Mouse (Mus musculus): ENCODE results near the gene Dpp3. TPM values are rescaled to one million over a fixed set of nuclear protein-coding genes. Genes with fewer than 3 reads are reported as not detected.

The Dpp3 gene
- polyA plus RNA-seq, 1 experiment: 68.2 TPM

DNA sequence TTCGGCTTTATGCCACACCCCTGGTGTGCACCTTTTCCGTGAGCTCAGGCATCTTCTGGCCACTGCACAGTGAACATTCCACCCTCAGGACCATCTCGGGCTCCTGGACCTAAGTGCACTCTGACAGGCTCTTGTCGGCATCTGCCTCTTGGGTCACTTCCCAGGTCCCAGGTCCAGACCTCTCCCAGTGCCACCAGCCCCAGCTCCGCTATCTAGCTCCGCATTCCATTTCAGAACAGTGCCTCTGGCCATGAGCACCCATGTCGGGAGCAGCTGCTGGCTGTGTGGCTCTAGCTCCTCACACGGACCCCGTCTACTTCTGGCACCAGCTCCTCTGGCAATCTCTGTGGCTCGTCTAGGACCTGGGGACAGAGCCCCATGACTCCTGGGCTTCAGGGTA is 38.3 kb downstream of the Dpp3 start:
- H3K79me3 ChIP-seq (ENCODE audit: low read depth): no peaks in the 10 kb centered on the region
- H3K79me2 ChIP-seq (ENCODE audit: control insufficient read depth, insufficient read depth): no peaks in the 10 kb centered on the region
- H3ac ChIP-seq (ENCODE audit: control insufficient read depth, insufficient read length, low read depth): no peak overlapping the region
- H3K27me3 ChIP-seq (ENCODE audit: control insufficient read depth, insufficient read depth, insufficient read length): no peaks in the 10 kb centered on the region
- H3K36me3 ChIP-seq (ENCODE audit: control insufficient read depth, insufficient read depth): no peaks in the 10 kb centered on the region
- H3K4me3 ChIP-seq (ENCODE audit: insufficient read depth, poor library complexity, severe bottlenecking): no peak overlapping the region
- TF ChIP-seq FOSL1 (IDR thresholded peaks at IDR 0.05; ENCODE audit: insufficient read depth, low read length, poor library complexity, severe bottlenecking): no peak
- no peak for TF ChIP-seq USF1 (IDR thresholded peaks at IDR 0.05; ENCODE audit: low read depth)
- TF ChIP-seq MYOD1 (IDR thresholded peaks at IDR 0.05; ENCODE audit: control insufficient read depth, insufficient read length, low read depth): no peak
- no peak for TF ChIP-seq MYOG (IDR thresholded peaks at IDR 0.05; ENCODE audit: control insufficient read depth, extremely low read depth, insufficient read length)
- TF ChIP-seq CEBPB (IDR thresholded peaks at IDR 0.05; ENCODE audit: low read depth): no peak
- no peak for TF ChIP-seq CTCF (IDR thresholded peaks at IDR 0.05; ENCODE audit: control insufficient read depth, insufficient read depth, insufficient read length)
- no peak for TF ChIP-seq MAX (IDR thresholded peaks at IDR 0.05)

DNA sequence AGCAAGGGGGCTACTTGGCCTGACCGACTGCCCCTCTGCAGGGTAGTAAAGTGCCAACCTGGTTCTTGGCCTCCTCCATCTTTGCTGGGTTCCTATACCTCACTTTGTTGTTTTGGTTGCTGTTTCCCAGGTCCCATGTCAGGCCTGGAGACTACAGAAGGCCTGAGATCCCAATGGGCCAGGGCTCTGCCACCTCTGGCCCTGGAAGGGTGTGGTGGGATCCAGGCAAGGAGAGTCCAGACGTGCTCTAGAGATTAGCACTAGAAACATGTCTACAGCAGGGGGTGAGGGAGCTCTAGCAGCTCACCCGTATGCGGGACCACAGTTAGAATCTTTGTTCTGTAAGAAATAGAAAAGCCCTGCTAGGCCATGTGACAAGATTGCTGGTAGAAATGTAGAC is 44.1 kb downstream of the Dpp3 start:
- Histone ChIP-seq H3K79me2 (ENCODE audit: control insufficient read depth, insufficient read depth) (peaks cover 8% of the 10 kb centered on the region), H3ac (ENCODE audit: control insufficient read depth, insufficient read length, low read depth) (no peak overlapping the region), H3K79me3 (ENCODE audit: low read depth) (peaks cover 3% of the 10 kb centered on the region), H3K27me3 (ENCODE audit: control insufficient read depth, insufficient read depth, insufficient read length) (no peaks in the 10 kb centered on the region), H3K4me3 (ENCODE audit: insufficient read depth, poor library complexity, severe bottlenecking) (no peak overlapping the region), H3K36me3 (ENCODE audit: control insufficient read depth, insufficient read depth) (no peaks in the 10 kb centered on the region)
- TF ChIP-seq MAX (IDR thresholded peaks at IDR 0.05): no peak
- no peak for TF ChIP-seq MYOG (IDR thresholded peaks at IDR 0.05; ENCODE audit: control insufficient read depth, extremely low read depth, insufficient read length)
- TF ChIP-seq CTCF (IDR thresholded peaks at IDR 0.05; ENCODE audit: control insufficient read depth, insufficient read depth, insufficient read length): no peak

DNA sequence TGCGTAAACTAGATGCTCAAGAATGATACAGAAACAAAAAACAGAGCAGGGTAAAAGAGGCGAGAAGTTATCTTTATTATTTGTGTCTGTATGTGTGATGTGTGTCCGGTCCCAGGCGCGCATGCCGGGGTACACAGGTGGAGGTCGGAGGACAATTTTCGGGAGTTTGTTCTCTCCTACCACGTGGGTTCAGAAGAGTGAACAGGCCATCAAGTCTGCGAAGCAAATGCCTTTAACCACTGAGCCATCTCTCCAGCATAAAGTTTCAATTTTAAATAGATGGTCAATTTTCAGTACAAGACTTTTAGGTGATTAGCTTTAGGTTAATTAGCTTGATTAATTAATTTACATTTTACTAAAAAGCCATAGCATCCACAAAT is 48.8 kb downstream of the Dpp3 start:
- H3ac ChIP-seq (ENCODE audit: control insufficient read depth, insufficient read length, low read depth): peak overlapping the region; percentile 8
- peak overlapping the region; percentile 84 for H3K4me3 ChIP-seq (ENCODE audit: insufficient read depth, poor library complexity, severe bottlenecking)
- H3K27me3 ChIP-seq (ENCODE audit: control insufficient read depth, insufficient read depth, insufficient read length): no peaks in the 10 kb centered on the region
- TF ChIP-seq USF1 (IDR thresholded peaks at IDR 0.05; ENCODE audit: low read depth): no peak
- TF ChIP-seq CEBPB (IDR thresholded peaks at IDR 0.05; ENCODE audit: low read depth): no peak
- no peak for TF ChIP-seq FOSL1 (IDR thresholded peaks at IDR 0.05; ENCODE audit: insufficient read depth, low read length, poor library complexity, severe bottlenecking)
- no peak for TF ChIP-seq CTCF (IDR thresholded peaks at IDR 0.05; ENCODE audit: control insufficient read depth, insufficient read depth, insufficient read length)
- TF ChIP-seq MAX (IDR thresholded peaks at IDR 0.05): no peak
- TF ChIP-seq MYOG (IDR thresholded peaks at IDR 0.05; ENCODE audit: control insufficient read depth, extremely low read depth, insufficient read length): no peak
- TF ChIP-seq MYOD1 (IDR thresholded peaks at IDR 0.05; ENCODE audit: control insufficient read depth, insufficient read length, low read depth): no peak
- no peaks in the 10 kb centered on the region for H3K36me3 ChIP-seq (ENCODE audit: control insufficient read depth, insufficient read depth)
- H3K79me3 ChIP-seq (ENCODE audit: low read depth): peaks cover 4% of the 10 kb centered on the region
- H3K79me2 ChIP-seq (ENCODE audit: control insufficient read depth, insufficient read depth): peaks cover 12% of the 10 kb centered on the region

DNA sequence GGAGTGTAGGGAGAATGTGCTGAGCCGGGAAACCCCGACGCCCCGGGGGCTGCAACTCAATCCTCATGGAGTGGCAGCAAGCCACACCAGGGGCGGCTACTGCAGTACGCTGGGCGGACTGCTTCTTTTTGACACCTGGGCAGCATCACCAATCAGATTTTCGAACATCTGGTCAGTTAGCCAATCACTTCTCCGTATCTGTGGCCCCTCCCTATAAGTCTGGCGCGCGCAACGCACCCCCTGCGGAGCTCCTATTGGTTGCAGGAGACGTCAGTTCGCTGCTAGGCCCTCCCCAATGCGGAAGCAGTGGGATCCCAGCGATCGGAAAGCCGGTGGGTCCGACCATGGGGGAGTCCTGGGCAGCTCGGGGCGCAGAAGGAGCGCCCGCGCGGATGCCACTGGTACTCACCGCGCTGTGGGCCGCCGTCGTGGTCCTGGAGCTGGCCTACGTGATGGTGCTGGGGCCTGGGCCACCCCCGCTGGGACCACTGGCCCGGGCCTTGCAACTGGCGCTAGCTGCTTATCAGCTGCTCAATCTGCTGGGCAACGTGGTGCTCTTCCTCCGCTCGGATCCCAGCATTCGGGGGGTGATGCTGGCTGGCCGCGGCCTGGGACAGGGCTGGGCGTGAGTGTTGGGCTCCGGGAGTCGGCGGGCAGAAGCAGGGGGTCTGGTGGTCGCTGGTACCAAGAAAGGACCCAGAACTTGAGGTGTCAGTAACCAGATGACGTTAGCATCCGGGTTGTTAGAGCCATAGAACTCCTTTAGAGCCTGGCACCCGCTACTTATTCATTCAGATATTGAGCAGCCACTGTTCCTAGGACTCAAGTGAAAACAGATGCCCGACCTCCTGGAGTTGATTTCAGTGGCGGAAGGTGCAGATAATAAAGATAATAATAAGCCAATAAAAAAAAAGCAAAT is 49.4 kb downstream of the Dpp3 start, which contains the start of gene Zdhhc24:
Zdhhc24 (plus strand) TSS at position 264 of the 919 bp plus-strand sequence.
- H3K27me3 ChIP-seq (ENCODE audit: control insufficient read depth, insufficient read depth, insufficient read length): no peaks in the 10 kb centered on the region
- H3K79me3 ChIP-seq (ENCODE audit: low read depth): peaks cover 4% of the 10 kb centered on the region
- peak within 1 kb of the TSS; percentile 99 for H3ac ChIP-seq (ENCODE audit: control insufficient read depth, insufficient read length, low read depth)
- TF ChIP-seq USF1 (IDR thresholded peaks at IDR 0.05; ENCODE audit: low read depth) (no peak), FOSL1 (IDR thresholded peaks at IDR 0.05; ENCODE audit: insufficient read depth, low read length, poor library complexity, severe bottlenecking) (no peak), CEBPB (IDR thresholded peaks at IDR 0.05; ENCODE audit: low read depth) (no peak), CTCF (IDR thresholded peaks at IDR 0.05; ENCODE audit: control insufficient read depth, insufficient read depth, insufficient read length) (no peak), MAX (IDR thresholded peaks at IDR 0.05) (peak; percentile 12), MYOG (IDR thresholded peaks at IDR 0.05; ENCODE audit: control insufficient read depth, extremely low read depth, insufficient read length) (no peak), MYOD1 (IDR thresholded peaks at IDR 0.05; ENCODE audit: control insufficient read depth, insufficient read length, low read depth) (no peak)
- H3K79me2 ChIP-seq (ENCODE audit: control insufficient read depth, insufficient read depth): peaks cover 12% of the 10 kb centered on the region
- H3K36me3 ChIP-seq (ENCODE audit: control insufficient read depth, insufficient read depth): no peaks in the 10 kb centered on the region
- H3K4me3 ChIP-seq (ENCODE audit: insufficient read depth, poor library complexity, severe bottlenecking): peak within 1 kb of the TSS; percentile 84

DNA sequence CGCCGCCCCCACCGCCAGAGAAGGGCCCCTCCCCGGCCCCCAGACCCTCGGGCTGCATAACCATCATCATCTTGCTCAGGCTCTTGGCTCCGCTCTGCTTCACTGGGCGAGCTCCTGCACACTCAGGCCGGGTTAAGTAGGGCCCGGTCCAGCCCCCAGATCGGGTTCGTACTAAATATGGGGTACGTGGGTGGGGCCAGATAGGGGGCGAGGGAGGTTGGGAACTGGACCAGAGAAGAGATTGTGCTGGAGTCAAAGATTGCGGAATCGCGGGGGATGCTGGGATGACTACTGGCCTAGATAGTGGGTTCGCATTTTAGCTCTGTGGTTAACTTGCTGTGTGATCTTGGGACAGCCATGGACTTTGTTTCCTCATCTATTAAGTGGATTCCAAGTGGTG is 50.3 kb downstream of the Dpp3 start, which contains the start of gene Actn3:
Actn3 (minus strand) TSS at position 125 of the 400 bp plus-strand sequence.
- H3ac ChIP-seq (ENCODE audit: control insufficient read depth, insufficient read length, low read depth): peak within 1 kb of the TSS; percentile 99
- H3K27me3 ChIP-seq (ENCODE audit: control insufficient read depth, insufficient read depth, insufficient read length): no peaks in the 10 kb centered on the region
- no peaks in the 10 kb centered on the region for H3K36me3 ChIP-seq (ENCODE audit: control insufficient read depth, insufficient read depth)
- peak within 1 kb of the TSS; percentile 84 for H3K4me3 ChIP-seq (ENCODE audit: insufficient read depth, poor library complexity, severe bottlenecking)
- peaks cover 4% of the 10 kb centered on the region for H3K79me3 ChIP-seq (ENCODE audit: low read depth)
- H3K79me2 ChIP-seq (ENCODE audit: control insufficient read depth, insufficient read depth): peaks cover 12% of the 10 kb centered on the region
- TF ChIP-seq MYOD1 (IDR thresholded peaks at IDR 0.05; ENCODE audit: control insufficient read depth, insufficient read length, low read depth) (no peak), CEBPB (IDR thresholded peaks at IDR 0.05; ENCODE audit: low read depth) (peak; percentile 59), MAX (IDR thresholded peaks at IDR 0.05) (no peak)
